Mouse (Mus musculus): Measurements from ENCODE around the gene Mrgbp.

The Mrgbp gene

GRCm38 (mm10) chr2:180581002-180581401, at the start of gene Mrgbp:
Gene Mrgbp (plus strand): TSS chr2:180581304.
- DNase-seq (ENCODE audit: low spot score) = no peak

GRCm38 (mm10) chr2:180531671-180532385, 49.3 kb upstream of the Mrgbp start:
- DNase-seq (ENCODE audit: low spot score) = no peak

GRCm38 (mm10) chr2:180532386-180532995, 48.6 kb upstream of the Mrgbp start:
- no peak for DNase-seq (ENCODE audit: low spot score)

GRCm38 (mm10) chr2:180533237-180533636, 47.9 kb upstream of the Mrgbp start:
- no peak for DNase-seq (ENCODE audit: low spot score)

- DNase-seq (ENCODE audit: low spot score) = no peak
These were observed 37.4 kb upstream of the Mrgbp start for GRCm38 (mm10) chr2:180543675-180544074.

GRCm38 (mm10) chr2:180545046-180545445, 36.1 kb upstream of the Mrgbp start:
- no peak for DNase-seq (ENCODE audit: low spot score)

- no peak for DNase-seq (ENCODE audit: low spot score)
These were observed 33.6 kb upstream of the Mrgbp start for GRCm38 (mm10) chr2:180547384-180548106.

- DNase-seq (ENCODE audit: low spot score) = no peak
These were observed 28.8 kb upstream of the Mrgbp start for GRCm38 (mm10) chr2:180552340-180552739.

- no peak for DNase-seq (ENCODE audit: low spot score)
These were observed 25.9 kb upstream of the Mrgbp start for GRCm38 (mm10) chr2:180555219-180555618.

- DNase-seq (ENCODE audit: low spot score) = no peak
These were observed 24.6 kb upstream of the Mrgbp start for GRCm38 (mm10) chr2:180556470-180556869.

GRCm38 (mm10) chr2:180560245-180560644, 20.9 kb upstream of the Mrgbp start:
- DNase-seq (ENCODE audit: low spot score) = no peak

- DNase-seq (ENCODE audit: low spot score) = no peak
These were observed 19.0 kb upstream of the Mrgbp start for GRCm38 (mm10) chr2:180562146-180562545.

GRCm38 (mm10) chr2:180563296-180563695, 17.8 kb upstream of the Mrgbp start:
- DNase-seq (ENCODE audit: low spot score) = no peak

GRCm38 (mm10) chr2:180563841-180564240, 17.3 kb upstream of the Mrgbp start:
- no peak for DNase-seq (ENCODE audit: low spot score)

- DNase-seq (ENCODE audit: low spot score) = peak; percentile 41
These were observed 14.7 kb upstream of the Mrgbp start for GRCm38 (mm10) chr2:180566240-180566913.

- peak; percentile 49 for DNase-seq (ENCODE audit: low spot score)
These were observed 12.0 kb upstream of the Mrgbp start for GRCm38 (mm10) chr2:180569028-180569643.

GRCm38 (mm10) chr2:180576482-180576881, 4.6 kb upstream of the Mrgbp start:
- no peak for DNase-seq (ENCODE audit: low spot score)

- peak; percentile 69 for DNase-seq (ENCODE audit: low spot score)
These were observed 2.4 kb upstream of the Mrgbp start for GRCm38 (mm10) chr2:180578686-180579085.

- peak; percentile 98 for DNase-seq (ENCODE audit: low spot score)
These were observed 1.5 kb downstream of the Mrgbp start for GRCm38 (mm10) chr2:180582481-180583153.

GRCm38 (mm10) chr2:180583154-180583507, 2.0 kb downstream of the Mrgbp start:
- DNase-seq (ENCODE audit: low spot score) = no peak

- no peak for DNase-seq (ENCODE audit: low spot score)
These were observed 7.6 kb downstream of the Mrgbp start for GRCm38 (mm10) chr2:180588736-180589122.
